Mouse (Mus musculus) embryonic facial prominence, embryonic 11.5 days (tissue): ENCODE data around the gene Elovl2. TPM values are rescaled to one million over a fixed set of nuclear protein-coding genes. Genes with fewer than 3 reads are reported as not detected.
A peak's percentile ranks its signal among the peaks of the same experiment; 100 is the strongest.
"Not testable (repeated sequence)": the region's sequence is repeated elsewhere in the genome, so short reads cannot be mapped to it uniquely, and the experiment has no call there.

Experiments
- ATAC-seq: fragments of 200-750 bp; cut with Nextera tagmentation; replicated peaks from 2 replicates; pipeline ENCODE4 v1.8.0; 2017; ENCODE audit warnings: low read depth; ENCODE audit not compliant: insufficient number of reproducible peaks, low FRiP score, low TSS enrichment
- DNase-seq: peaks from one replicate; pipeline ENCODE4 v3.0.0-alpha.2; 2015; ENCODE audit warnings: low spot score
- H3K27ac ChIP-seq: fragments of 300-500 bp; sonication (generic); replicated peaks from 2 replicates; pipeline ENCODE4 v1.5.1; 2014; ENCODE audit warnings: mild to moderate bottlenecking, low read depth, low read length, control low read depth
- H3K27me3 ChIP-seq: fragments of 300-500 bp; sonication (generic); 2 replicates; pipeline ENCODE4 v1.6.1; 2014; ENCODE audit warnings: mild to moderate bottlenecking, low read length, moderate library complexity, mixed read lengths; ENCODE audit not compliant: control insufficient read depth, insufficient read depth
- H3K36me3 ChIP-seq: fragments of 300-500 bp; sonication (generic); replicated peaks from 2 replicates; pipeline ENCODE4 v1.6.1; 2014; ENCODE audit warnings: low read depth, mild to moderate bottlenecking, low read length, moderate library complexity, mixed read lengths; ENCODE audit not compliant: control insufficient read depth, insufficient read depth
- H3K4me1 ChIP-seq: fragments of 300-500 bp; sonication (generic); 2 replicates; pipeline ENCODE4 v1.6.1; 2014; ENCODE audit warnings: low read length, mixed read lengths; ENCODE audit not compliant: control insufficient read depth, insufficient read depth
- H3K4me2 ChIP-seq: fragments of 300-500 bp; sonication (generic); 2 replicates; pipeline ENCODE4 v1.6.1; 2014; ENCODE audit warnings: low read depth, mild to moderate bottlenecking, control low read depth, low read length, moderate library complexity
- H3K4me3 ChIP-seq: fragments of 300-500 bp; sonication (generic); 2 replicates; pipeline ENCODE4 v1.5.1; 2014; ENCODE audit warnings: low read depth, low read length, control low read depth
- H3K9ac ChIP-seq: fragments of 300-500 bp; sonication (generic); replicated peaks from 2 replicates; pipeline ENCODE4 v1.6.1; 2014; ENCODE audit warnings: mild to moderate bottlenecking, control low read depth, low read length
- H3K9me3 ChIP-seq: fragments of 300-500 bp; sonication (generic); replicated peaks from 2 replicates; pipeline ENCODE4 v1.6.1; 2016; ENCODE audit warnings: mild to moderate bottlenecking, low read length, inconsistent platforms, mixed read lengths; ENCODE audit not compliant: control insufficient read depth
- WGBS: fragments of 180-500 bp; shearing (Covaris S2); extraction: QIAGEN DNeasy Blood & Tissue Kit; methylation state at CpG from one replicate; pipeline ENCODE4 v1.1.7; 2014; 5-methylcytosine and 5-hydroxymethylcytosine counted together
- polyA plus RNA-seq: library from polyadenylated mRNA; unstranded; fragments of >200 nt; fragmentation: Nextera tagmentation; extraction: Ambion mirVana; gene quantifications from 2 replicates; pipeline ENCODE4 v1.2.1, GENCODE M21; 2014

Elovl2 gene
- polyA plus RNA-seq, 1 experiment from 2014 or later, result 24.1 TPM

GRCm38 (mm10) chr13:41211276-41211675, 8.9 kb downstream of the Elovl2 start:
- Histone ChIP-seq H3K9me3 (no peaks in the 10 kb centered on the region), H3K36me3 (no peaks in the 10 kb centered on the region), H3K27ac (no peak overlapping the region), H3K4me1 (no peaks in the 10 kb centered on the region), H3K9ac (no peak overlapping the region), H3K4me3 (no peak overlapping the region), H3K27me3 (no peaks in the 10 kb centered on the region), H3K4me2 (no peak overlapping the region)
- DNase-seq, result no peak
- WGBS, result 75% methylated on average over 4 of the region's 4 CpGs
- no peak for ATAC-seq

DNA sequence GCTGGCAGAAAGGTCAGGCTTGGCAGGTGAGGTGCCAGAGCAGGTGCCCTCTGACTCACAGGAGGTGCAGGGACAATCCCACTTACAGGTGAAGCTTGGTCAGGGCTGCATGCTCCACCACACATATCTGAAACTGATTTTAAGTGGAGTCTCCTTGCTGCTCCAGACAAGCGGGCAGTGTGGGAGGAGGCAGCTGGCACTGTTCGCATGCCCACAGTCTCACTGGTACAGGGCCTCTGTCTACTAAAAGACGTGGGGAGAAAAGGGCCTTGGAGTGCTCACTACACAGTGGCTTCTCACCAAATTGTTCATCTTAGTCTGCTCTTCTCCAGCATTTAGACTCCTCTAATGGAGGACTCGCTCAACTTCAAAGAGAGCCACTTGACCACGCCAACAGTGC, 14.0 kb downstream of the Elovl2 start:
- ATAC-seq, result no peak
- no peaks in the 10 kb centered on the region for H3K36me3 ChIP-seq
- H3K27ac ChIP-seq, result no peak overlapping the region
- H3K9me3 ChIP-seq, result no peaks in the 10 kb centered on the region
- H3K27me3 ChIP-seq, result no peaks in the 10 kb centered on the region
- no peaks in the 10 kb centered on the region for H3K4me1 ChIP-seq
- WGBS, result 90% methylated on average over 5 of the region's 5 CpGs
- H3K9ac ChIP-seq, result no peak overlapping the region
- H3K4me2 ChIP-seq, result no peak overlapping the region
- DNase-seq, result no peak
- H3K4me3 ChIP-seq, result no peak overlapping the region

DNA sequence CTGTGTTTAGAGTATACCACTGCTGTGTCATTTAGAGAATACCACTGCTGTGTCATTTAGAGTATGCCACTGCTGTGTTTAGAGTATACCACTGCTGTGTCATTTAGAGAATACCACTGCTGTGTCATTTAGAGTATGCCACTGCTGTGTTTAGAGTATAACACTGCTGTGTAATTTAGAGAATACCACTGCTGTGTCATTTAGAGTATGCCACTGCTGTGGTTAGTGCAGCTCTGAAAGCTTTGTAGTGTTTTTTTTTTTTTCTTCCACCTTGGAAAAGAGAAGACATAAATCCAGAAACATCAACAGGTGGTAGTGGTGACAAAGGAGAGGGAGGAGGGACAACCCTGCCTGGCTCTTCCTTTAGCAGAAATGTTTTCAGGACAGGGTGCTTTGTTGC, 14.6 kb downstream of the Elovl2 start:
- H3K4me2 ChIP-seq, ATAC-seq, H3K27me3 ChIP-seq, H3K36me3 ChIP-seq, H3K9me3 ChIP-seq, DNase-seq, H3K9ac ChIP-seq, H3K4me3 ChIP-seq, H3K4me1 ChIP-seq, H3K27ac ChIP-seq: not testable (repeated sequence)

DNA sequence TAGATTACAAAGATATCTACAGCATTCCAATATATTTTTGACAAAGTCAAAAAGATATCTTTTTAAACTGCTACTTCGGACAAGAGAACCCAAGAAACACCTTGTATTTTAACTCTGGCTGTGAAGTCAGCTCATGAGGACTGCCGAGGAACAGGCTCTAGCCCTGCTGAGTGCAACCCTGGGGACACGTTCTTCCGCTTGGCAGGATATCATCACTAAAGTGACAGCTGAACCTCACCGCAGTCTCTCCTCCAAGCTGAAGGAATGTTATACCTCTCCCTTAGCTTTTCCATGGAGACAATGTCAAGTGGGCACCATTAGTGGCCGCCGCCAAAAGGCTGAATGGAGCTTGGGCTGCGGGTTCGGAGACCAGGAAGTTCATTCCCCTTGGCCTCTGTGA, 16.5 kb downstream of the Elovl2 start:
- no peaks in the 10 kb centered on the region for H3K4me1 ChIP-seq
- ATAC-seq, result no peak
- H3K9me3 ChIP-seq, result no peaks in the 10 kb centered on the region
- 61% methylated on average over 9 of the region's 9 CpGs for WGBS
- no peak for DNase-seq
- no peak overlapping the region for H3K27ac ChIP-seq
- no peak overlapping the region for H3K4me2 ChIP-seq
- H3K36me3 ChIP-seq, result no peaks in the 10 kb centered on the region
- no peak overlapping the region for H3K9ac ChIP-seq
- no peak overlapping the region for H3K4me3 ChIP-seq
- H3K27me3 ChIP-seq, result no peaks in the 10 kb centered on the region

DNA sequence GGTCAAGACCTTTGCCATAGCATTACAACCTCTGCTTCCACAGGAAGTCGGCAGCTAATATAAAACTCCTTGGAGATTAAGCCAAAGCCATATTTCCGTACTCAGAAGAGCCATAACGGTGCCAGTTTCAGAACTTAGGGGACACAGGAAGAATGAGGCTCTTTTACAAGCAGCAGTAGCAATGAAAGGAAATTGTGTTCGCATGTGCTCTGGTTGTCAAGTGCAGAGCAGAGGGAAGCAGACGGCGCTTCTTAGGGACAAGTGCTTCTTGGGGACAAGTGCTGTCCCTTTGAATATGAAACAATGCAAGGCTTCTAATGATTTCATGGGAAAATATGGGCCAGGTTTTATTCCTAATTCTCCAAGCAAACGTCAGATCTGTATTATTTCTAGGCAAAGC, 16.9 kb downstream of the Elovl2 start:
- Histone ChIP-seq H3K9ac (no peak overlapping the region), H3K4me3 (no peak overlapping the region), H3K27ac (no peak overlapping the region), H3K36me3 (no peaks in the 10 kb centered on the region), H3K27me3 (no peaks in the 10 kb centered on the region), H3K4me1 (no peaks in the 10 kb centered on the region), H3K4me2 (no peak overlapping the region), H3K9me3 (no peaks in the 10 kb centered on the region)
- ATAC-seq (no peak), DNase-seq (peak; percentile 8)
- 42% methylated on average over 7 of the region's 7 CpGs for WGBS

DNA sequence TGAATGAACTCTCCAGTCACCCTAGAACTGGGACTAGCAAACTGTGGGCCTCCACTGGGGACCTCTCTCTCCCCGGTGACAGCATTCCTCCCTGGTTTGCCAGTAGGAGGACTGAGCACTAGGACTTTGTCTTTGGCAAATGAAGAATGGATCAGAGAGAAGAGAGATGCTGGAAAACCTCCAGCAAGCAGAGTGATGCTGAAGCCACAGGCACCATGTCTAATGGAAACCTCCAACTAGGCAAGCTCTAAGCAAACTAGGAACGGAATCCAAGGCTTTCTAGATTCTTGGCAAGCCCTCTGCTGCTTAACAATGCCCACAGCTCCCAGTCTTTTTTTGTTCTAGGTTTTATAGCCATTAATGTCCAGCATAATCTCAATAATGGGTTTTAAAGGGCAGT, 19.3 kb downstream of the Elovl2 start:
- Histone ChIP-seq H3K9ac (no peak overlapping the region), H3K36me3 (no peaks in the 10 kb centered on the region), H3K4me3 (no peak overlapping the region), H3K9me3 (no peaks in the 10 kb centered on the region), H3K27me3 (no peaks in the 10 kb centered on the region), H3K4me1 (no peaks in the 10 kb centered on the region), H3K27ac (no peak overlapping the region), H3K4me2 (no peak overlapping the region)
- 82% methylated on average over 2 of the region's 2 CpGs for WGBS
- ATAC-seq (no peak), DNase-seq (no peak)

DNA sequence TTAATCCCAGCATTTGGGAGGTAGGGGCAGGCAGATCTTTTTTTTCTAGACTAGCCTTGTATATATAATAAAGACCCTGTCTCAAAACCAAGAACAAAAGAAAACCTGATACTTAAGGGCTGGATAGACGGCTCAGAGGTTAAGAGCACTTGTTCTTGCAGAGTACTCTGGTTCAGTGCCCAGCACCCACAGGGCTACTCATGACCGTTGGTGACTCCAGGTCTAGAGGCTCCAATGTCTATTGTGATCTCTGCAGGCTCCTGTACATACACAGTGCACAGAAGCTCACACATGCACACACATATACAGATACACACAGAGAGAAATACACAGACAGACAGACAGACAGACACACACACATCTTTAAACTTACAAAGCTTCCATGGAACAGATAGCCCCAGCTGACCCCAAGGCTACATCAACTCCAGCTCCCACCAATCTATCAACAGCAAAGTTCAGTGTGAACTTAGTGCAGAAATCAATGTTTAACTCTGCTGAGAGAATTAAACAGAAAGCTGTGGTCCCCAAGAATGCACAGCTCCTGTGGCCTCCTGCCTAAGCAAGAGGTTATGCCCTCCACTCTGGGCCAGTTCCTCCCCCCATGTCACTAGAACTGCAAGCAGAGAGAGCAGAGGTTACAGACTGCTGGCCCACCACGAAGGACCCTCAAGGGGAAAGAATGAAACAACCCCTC, 24.4 kb downstream of the Elovl2 start:
- Histone ChIP-seq H3K27me3 (no peaks in the 10 kb centered on the region), H3K36me3 (no peaks in the 10 kb centered on the region), H3K9me3 (no peaks in the 10 kb centered on the region), H3K4me3 (no peak overlapping the region), H3K27ac (no peak overlapping the region), H3K9ac (no peak overlapping the region), H3K4me2 (no peak overlapping the region), H3K4me1 (no peaks in the 10 kb centered on the region)
- 70% methylated on average over 3 of the region's 3 CpGs for WGBS
- DNase-seq (no peak), ATAC-seq (no peak)

- no peak for DNase-seq
- H3K4me2 ChIP-seq, result no peak overlapping the region
- ATAC-seq, result no peak
- no peak overlapping the region for H3K9ac ChIP-seq
- H3K27me3 ChIP-seq, result no peaks in the 10 kb centered on the region
- no peak overlapping the region for H3K27ac ChIP-seq
- no peak overlapping the region for H3K4me3 ChIP-seq
- H3K9me3 ChIP-seq, result no peaks in the 10 kb centered on the region
- 79% methylated on average over 6 of the region's 6 CpGs for WGBS
- H3K4me1 ChIP-seq, result no peaks in the 10 kb centered on the region
- no peaks in the 10 kb centered on the region; the same call in 1 of the 2 replicates for H3K36me3 ChIP-seq
These were observed 32.3 kb downstream of the Elovl2 start for GRCm38 (mm10) chr13:41187886-41188285.
